Mouse (Mus musculus) inflammation-experienced regulatory T-cells, adult 6 months (primary cell): Measurements from ENCODE around the gene Stx7. TPM values are rescaled to one million over a fixed set of nuclear protein-coding genes. Genes with fewer than 3 reads are reported as not detected.
A peak's percentile ranks its signal among the peaks of the same experiment; 100 is the strongest.
"Not testable (repeated sequence)": the region's sequence is repeated elsewhere in the genome, so short reads cannot be mapped to it uniquely, and the experiment has no call there.

ENCODE experiments used
- ATAC-seq: one replicate; pipeline ENCODE4 v1.8.0; 2017
- polyA plus RNA-seq, 3 experiments: library from polyadenylated mRNA; unstranded; fragments of 100-300 nt; shearing (Covaris generic); gene quantifications; one replicate each; pipeline ENCODE4 v1.2.1; 2017

Stx7 gene
- polyA plus RNA-seq, result 10 to 100 TPM; 21.5 to 33.8 (median 23.1) TPM

GRCm38 (mm10) chr10:24149135-24149781 is at the start of gene Stx7:
Gene Stx7, plus strand, starts transcription at chr10:24149302.
- ATAC-seq, result peak; percentile 94

GRCm38 (mm10) chr10:24101812-24102211 is 47.3 kb upstream of the Stx7 start, which contains the start of gene Taar8c:
Gene Taar8c, minus strand, starts transcription at chr10:24101912.
- ATAC-seq, result not testable (repeated sequence)

DNA sequence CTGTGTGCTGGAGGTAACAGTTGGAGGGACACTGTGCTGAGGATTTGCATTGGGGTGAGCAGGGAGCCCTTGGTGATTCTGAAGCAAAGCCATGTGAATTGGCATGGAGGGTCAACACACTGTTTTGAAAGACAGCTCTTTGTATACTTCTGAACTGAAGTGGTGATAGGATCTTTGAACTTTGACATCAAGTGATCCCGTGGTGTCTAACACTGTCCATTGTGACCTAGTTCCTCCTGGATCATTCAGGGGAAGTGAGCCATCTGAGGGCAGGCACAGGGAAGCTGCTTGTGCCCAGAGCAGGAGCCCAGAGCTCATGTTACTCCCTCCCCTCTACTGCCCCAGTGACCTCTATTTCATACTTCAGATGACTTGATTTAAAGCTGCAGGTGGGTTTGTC is 45.8 kb upstream of the Stx7 start:
- not testable (repeated sequence) for ATAC-seq

DNA sequence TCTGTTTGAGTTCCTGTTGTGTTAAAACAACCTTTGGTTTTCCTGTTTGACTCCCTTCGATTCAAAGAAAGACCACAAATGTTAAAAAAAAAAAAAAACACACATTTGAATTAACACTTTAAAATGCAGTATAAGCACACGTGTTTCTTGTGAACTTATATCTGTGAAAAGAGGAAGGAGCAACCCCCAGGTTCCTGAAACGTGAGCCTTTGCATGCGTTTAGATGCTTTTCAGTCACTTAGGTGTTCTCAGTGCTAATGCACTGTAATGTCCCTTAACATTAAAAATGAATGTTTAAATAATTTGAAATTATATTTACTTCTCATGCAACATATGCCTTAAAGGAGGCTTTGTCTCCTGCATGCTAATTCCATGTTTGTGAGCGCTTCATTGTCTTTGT is 41.4 kb upstream of the Stx7 start:
- no peak for ATAC-seq

- no peak for ATAC-seq
Observed at GRCm38 (mm10) chr10:24108236-24108635, 40.9 kb upstream of the Stx7 start.

- ATAC-seq, result not testable (repeated sequence)
Observed at GRCm38 (mm10) chr10:24109434-24109833, 39.7 kb upstream of the Stx7 start, which contains the start of gene Taar9. Gene Taar9, minus strand, starts transcription at chr10:24109534.

- ATAC-seq, result no peak
Observed at GRCm38 (mm10) chr10:24111116-24111778, 37.9 kb upstream of the Stx7 start.

DNA sequence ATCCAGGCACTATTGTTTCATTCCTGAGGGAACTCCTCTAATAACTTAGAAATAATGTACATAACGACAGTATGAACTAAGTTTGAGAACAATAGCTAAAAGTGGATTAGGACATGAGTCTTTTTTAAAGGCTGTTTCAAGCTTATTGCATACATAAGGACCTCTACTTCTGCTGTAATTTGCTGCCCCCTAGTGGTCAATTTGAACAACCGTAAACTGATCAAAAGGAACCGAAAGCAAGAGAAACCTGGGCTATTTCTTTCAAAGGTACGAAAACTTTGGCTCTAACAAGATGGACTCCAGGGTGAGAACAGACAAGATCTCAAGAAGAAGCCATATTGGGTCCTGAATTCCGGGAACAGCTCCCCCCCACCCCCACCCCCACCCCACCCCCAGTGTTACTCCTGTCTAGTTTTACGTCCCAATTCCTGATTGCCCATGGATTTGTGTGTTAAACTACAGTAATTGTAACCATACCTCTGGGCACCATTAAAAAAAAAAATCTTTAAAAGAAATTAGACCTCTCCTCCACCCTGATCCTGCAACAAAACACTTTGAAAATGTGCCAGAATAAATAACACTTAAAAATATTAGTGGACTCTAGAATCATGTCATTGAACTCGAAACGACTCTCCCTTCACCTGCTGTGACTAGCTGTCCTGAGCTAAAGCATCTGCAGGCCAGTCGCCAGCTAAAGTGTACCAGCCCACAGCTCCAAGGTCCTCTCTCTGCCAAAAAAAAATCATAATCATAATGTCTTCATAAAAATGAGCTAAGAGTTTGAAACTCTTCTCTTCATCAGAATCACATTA is 17.4 kb upstream of the Stx7 start:
- peak; percentile 90 for ATAC-seq

DNA sequence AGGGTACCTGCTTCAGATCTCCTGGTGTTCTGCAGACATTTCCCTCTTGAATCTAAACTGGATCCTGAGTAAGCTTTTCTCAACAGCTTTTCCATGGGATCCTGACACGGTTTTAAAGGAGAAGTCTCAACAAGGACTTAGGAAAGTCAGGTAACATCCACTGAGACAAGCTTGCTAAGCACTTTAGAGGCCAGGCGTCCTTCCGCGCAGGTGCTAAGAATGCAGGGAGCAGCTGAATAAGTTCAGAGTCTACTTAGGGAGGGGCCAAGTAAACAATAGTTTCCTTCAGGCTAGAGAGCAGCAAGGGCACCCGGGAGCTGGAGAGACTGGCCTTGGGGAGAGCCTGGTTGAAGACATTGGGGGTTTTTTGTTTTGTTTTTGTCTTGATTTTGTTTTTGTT is 16.8 kb upstream of the Stx7 start:
- ATAC-seq, result no peak

DNA sequence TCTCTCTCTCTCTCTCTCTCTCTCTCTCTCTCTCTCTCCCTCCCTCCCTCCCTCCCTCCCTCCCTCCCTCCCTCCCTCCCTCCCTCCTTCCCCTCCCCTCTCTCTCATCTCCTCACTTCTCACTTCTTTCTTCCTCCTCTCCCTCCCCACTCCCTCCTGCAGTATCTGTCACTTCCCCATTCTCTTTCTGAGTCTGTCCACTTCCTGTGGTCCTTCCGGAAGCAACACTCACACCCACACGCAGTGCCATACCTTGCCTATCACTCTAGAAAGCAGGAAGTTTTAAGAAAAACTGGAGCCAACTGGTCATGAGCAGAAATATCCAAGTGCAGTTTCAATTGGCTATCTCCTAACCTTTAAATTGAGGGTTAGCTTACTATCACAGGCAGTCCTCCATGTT is 16.0 kb upstream of the Stx7 start:
- no peak for ATAC-seq

DNA sequence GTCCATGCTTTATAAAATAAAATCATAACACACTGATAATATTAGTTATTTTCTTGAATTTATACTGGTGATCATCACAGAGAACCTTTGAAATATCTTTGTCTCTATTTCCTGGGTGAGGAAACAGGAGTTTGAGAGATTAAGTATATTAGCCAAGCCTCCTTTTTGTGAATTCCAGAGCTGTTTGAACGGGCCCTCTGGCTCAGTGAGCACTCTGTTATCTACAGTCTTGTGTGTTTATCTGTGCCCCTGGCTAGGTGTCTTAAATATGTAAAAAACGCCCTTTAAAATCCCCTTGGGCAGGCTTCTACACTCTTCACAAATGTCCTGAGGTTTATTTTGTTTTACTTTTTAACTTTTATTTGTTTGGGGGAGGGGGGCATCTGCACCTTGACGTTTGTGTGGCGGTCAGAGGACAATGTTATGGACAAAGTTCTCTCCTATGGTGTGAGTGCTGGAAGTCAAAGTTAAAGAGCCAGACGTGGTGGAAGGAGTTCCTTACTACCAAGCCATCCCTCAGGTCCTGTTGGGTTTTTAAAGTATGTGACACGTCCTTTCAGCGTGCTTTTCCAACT is 14.9 kb upstream of the Stx7 start:
- ATAC-seq, result no peak

- ATAC-seq, result no peak
Observed at GRCm38 (mm10) chr10:24138623-24139261, 10.4 kb upstream of the Stx7 start.

DNA sequence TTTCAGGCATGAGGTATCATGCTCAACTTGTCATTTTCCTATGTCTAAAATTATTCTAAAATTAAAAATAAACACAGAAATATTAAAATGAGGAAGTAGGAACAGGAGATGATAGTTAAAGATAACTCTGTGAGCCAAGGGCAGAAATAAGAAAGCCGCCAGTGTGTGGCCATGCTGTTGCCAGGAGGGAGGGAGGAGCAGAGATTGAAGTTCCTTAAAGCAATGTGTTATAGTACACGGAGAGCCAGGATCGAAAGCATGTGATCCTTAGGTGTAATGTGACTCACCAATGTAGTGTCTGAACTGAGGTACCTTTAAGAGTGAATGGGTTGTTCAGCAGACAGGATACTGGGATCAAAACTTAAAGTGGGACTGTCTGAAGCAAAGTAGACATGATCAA is 6.4 kb upstream of the Stx7 start:
- ATAC-seq, result no peak

DNA sequence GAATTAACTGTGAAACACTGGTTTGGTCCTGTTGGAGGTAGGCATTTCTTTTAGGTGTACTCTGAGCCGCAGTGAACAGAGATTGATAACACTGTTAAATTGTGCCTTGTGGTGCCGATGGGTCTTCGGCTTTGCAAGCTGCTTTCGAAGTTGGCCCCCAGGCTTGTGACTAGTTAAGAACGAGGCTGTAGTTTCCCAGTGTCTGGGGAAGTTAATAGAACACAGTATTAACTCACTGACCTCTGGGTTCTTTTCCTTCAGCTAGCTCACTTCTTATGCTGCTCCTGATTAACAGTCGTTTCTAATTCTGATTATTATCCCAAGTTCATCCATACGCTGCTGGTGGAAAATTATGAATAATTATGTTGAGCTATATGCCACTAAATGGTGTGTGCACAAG is 984 bp downstream of the Stx7 start:
- ATAC-seq, result no peak

- ATAC-seq, result peak; percentile 58
Observed at GRCm38 (mm10) chr10:24158470-24159254, 9.6 kb downstream of the Stx7 start.

GRCm38 (mm10) chr10:24159575-24159974 is 10.5 kb downstream of the Stx7 start:
- ATAC-seq, result no peak

- ATAC-seq, result no peak
Observed at GRCm38 (mm10) chr10:24160349-24160748, 11.2 kb downstream of the Stx7 start.

DNA sequence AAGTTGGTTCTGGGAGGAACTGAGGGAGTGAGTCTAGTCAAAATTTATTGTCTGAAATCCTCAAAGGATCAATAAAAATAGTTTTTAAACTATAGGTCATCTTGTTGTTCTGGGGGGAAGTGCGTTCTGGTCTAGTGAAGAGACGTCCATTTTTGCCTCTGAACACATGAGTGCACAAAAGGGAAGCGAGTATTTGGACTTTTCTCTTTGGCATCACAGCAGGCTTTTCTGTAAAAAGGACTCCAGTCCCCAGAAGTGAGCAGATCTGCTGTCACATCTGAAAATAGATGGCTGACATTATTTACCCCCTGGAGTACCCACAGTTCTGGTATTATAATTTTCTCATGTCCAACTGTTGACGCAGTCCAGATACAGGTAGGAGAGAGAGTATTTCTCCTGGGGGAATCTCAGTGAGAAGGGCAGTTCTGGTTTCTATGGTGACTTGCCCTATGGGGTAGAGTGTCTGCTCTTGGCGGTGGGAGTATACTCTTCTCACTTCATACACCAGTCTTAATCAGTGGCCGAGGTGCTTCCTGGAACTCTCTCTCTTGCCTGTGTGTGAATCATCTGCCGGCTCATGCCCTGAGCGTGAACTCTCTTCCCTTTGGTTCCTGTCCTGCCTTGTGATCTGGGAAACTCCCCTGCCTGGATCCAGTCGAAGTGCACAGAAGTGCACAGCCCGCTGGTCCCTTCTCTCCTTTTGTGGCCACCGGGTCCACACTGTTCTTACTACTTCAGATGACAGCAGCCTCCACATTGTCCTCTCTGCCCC is 15.2 kb downstream of the Stx7 start:
- ATAC-seq, result peak; percentile 66

DNA sequence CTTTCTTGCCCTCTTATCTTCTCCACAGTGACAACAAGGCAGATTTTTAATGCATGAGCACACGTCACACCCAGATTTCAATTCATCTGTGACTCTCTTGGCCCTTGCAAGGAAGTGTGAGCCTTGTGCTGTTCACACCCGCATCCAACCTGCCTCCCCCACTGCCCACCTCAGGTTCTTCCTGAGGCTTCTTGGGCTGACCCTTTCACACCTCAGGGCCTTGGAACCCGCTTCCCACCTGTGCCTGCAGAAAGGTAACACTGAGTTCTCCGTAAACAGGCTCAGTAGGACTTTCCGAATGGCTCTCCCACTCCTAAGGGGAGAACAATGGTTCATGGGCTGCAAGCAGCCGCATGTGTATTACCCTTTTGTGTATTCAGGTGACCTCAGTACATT is 15.8 kb downstream of the Stx7 start:
- no peak for ATAC-seq

DNA sequence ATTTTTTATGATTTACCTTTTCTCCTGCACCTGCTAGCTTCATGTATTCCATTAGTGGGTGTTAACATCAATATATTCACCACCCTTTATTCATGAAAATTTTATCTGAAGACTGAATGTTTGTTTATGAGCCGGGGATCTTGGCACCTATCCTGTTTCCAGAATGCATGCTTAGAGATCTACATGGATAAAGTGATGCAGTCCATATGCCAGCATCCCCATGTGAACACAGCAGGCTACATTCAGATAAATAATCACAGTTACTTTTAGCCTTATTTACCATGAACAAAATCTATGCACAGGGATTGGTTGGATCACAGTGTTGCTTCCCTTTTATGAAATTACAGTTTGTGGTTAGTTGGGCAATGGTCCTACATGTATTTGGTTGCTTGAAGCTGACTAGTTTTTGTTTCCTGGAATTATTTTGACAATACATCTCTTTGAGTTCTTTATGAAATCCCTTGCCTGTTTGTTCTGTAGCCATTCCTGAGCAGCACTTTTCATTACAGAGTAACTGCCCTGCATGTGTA is 16.5 kb downstream of the Stx7 start:
- no peak for ATAC-seq
